Mouse (Mus musculus): Measurements from ENCODE around the gene Chrnb1.

Chrnb1 gene

DNA sequence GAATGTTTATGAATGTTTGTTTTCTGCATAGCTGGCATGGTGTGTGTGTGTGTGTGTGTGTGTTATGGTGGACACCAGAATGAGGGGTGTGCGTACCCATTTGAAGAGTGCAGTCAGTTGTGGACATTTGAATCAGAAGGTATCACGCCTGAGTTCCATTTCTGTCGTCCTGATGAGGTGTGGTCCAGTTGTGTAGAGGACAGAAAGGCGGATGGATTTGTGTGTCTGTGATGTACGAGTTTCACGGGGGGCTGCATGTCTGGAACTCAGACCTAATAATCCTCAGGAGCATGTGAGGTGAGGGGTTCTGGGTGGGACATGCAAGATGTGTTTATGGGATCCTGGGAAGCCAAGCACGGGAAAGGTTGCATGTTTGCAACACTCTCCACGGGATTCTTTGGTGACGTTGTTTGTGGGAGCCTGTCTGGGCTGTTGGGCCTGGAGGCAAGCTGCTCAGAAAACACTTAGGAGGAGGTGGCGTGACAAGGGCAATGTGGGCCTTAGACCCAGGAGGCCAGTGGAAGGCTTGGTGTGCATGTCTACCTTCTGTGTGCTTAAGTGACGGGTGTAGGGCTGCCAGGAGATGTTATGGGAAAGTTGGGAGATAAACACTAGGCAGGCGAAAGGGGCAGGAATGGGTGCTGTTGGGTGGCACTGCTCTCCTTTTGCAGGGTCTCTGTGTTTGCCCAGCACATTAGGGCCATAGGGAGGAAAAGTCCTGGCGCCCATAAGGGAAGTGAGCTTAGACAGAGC, 28.7 kb downstream of the Chrnb1 start:
- peak; percentile 96 for DNase-seq

DNA sequence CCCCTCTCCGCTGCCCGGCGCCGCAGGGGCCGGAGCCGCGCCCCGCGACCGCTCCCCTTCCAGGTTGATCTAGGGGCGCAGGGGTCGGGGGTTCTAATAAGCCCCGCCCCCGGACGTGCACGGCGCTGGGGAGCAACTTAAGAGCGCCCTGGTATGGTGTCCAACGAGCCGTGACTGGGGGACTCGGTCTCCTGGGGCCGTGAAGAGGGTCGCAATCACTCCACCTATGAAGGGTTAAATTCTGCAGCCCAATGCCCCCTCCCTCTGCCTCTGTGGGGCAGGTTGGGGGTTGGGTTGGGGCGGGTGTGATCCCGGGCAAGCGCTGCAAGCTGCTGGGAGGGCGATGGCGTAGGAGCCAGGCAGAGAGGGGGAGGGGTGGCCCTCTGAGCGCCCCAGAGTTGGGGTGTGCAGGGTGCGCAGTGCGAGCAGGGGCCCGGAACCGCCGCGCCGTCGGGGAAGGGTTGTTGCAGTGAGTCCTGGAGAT, 29.6 kb downstream of the Chrnb1 start:
- DNase-seq, result peak; percentile 99

DNA sequence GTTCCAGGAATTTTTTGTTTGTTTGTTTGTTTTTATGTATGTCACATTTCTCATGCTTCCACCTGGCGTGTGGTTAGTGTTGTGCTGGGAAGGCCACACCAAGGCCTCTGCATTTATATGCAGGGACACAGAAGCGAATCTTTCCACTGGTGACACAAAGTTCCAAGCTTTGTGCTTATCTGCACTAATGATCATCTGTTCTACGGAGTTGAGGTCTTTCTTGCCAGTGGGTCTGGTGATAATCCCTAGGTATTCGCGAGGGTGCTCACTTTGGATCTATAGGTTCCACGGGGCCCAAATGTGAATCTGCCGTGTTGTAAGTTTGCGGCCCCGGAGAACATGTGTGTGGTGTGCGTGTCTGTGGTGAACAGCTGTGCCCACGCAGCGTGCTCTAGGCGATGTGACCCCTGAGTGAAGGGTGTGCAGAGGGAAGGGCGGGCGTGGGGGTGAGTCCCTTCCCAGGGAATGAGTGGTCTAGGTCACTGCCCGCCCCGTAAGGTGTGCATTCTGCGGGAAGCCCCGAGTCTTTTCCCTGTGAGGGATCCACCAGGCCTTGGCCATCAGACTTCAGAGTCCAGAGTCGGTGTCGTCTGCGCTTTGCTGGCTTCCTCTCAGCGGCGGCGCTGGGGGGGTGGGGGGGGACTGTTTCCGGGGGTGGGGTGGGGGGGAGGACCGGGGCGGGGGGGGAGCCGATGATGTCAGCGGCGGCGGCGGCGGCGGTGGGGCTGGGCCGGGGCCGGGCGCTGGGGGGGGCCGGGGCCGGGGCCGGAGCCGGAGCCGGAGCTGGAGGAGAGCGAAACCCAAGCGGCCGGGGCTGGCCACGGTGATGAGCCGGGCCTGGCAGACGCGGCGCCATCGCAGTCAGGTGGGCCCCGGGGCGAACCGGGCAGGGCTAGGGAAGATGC, 30.3 kb downstream of the Chrnb1 start, which contains the start of gene Zbtb4:
Gene Zbtb4, plus strand, starts transcription at position 692 of the 905 bp plus-strand sequence.
- peak; percentile 97 for DNase-seq

DNA sequence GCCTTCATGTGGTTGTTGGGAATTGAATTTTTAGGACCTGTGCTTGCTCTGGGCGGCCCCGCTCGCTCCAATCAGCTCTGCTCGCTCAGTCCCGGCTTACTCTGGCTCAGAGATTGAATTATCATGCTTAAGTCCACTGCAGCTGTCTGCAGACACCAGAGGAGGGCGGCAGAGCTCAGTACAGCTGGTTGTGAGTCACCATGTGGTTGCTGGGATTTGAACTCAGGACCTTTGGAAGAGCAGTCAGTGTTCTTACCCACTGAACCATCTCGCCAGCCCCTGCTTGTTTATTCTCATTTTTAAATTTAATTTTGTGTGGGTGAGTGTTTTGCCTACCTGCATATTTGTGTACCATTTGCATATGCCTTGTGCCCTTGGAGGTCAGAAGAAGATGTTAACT, 32.2 kb downstream of the Chrnb1 start:
- no peak for DNase-seq

DNA sequence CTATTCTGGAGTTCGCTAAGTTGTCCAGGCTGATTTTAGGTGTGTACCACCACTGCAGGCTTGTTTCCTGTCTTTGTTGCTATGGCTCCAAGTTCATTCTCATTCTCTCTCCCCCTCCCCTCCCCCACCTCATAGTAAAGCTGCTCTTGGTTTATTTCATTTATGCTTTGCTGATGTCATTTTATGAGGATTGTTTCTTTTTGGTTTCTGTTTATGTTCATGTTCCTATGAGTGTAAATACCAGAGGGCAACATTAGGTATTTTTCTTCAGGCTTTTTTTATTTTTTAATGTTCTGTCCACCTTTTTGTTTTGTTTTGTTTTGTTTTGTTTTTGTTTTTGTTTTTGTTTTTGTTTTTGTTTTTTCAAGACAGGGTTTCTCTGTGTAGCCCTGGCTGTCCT, 33.9 kb downstream of the Chrnb1 start, which contains the start of gene Slc35g3:
Gene Slc35g3, minus strand, starts transcription at position 101 of the 400 bp plus-strand sequence.
- no peak for DNase-seq

DNA sequence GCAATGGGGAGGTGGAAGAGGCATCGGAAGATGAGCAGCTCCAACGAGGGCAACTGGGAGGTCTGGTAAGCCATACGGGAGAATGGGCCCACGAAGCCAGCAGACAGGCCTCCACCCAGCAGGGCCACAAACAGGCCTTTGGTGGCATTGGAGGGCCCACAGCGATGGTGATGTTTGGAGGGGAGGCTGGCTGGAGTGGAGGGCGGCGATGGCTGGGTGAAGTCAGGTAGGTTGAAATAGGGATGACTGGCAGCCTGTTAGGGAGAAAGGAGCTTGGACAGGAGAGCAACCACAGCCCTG, 34.9 kb downstream of the Chrnb1 start:
- DNase-seq, result peak; percentile 94

DNA sequence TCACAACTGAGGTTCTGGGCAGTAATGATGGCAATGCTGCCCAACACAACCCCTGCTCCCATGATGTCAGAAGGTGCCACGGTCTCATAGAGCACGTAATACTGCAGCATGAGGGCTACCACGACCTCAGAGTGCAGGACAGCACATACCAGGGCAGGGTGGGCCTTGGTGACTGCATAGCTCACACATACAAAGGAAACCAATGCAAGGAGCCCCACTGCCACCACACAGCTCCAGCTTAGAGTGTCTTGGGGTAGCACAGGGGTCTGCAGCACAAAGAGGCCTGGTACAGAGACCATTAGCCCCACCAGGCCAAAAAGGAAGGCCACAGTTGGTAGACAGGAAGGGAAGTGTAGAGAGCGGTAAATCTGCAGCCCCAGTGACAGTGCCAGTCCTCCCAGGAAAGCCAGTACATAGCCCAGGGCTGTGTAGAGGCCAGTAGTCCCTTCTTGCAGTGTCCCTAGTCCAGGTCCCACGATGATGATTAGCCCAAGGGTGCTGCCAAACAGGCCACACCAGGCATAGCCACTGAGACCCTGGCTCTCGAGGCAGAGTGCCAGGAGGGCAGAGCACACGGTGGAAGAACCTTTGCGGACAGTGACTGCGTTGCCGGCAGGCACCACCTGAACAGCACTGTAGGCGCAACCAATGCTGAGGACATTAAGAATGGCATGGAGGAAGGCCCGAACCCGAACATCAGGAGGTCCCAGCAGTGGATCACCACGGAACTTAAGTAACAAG, 35.4 kb downstream of the Chrnb1 start:
- peak; percentile 96 for DNase-seq

DNA sequence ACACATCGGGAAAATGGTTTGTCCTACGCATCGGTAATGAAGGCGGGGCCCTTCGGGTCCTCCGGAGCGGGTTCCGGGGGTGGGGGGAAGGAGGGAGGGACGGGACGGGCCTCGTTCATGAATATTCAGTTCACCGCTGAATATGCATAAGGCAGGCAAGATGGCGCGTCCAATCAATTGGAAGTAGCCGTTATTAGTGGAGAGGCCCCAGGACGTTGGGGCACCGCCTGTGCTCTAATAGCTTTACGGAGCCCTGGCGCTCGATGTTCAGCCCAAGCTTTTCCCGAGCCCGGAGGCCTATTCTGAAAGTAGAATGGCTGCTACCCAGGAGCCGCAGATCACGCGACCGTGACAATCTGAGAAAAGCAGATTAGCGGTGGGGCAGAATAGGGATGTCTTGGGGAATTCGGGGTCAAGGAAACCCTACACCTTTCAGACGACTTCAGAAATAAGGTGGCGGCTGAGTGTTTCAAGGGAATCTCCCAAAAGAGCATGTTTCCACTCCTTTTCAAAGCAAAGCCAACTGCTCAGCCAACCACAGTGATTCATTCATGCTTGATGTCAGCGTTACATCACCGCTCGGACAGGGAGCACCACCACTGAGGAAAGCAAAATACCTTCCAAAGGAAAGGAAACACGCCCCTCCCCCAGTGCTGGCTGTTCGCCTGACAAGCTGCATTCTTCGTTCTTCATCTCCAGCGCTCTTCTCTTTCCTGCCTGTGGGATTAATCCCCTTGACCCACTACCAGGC, 36.6 kb downstream of the Chrnb1 start:
- peak; percentile 99 for DNase-seq

DNA sequence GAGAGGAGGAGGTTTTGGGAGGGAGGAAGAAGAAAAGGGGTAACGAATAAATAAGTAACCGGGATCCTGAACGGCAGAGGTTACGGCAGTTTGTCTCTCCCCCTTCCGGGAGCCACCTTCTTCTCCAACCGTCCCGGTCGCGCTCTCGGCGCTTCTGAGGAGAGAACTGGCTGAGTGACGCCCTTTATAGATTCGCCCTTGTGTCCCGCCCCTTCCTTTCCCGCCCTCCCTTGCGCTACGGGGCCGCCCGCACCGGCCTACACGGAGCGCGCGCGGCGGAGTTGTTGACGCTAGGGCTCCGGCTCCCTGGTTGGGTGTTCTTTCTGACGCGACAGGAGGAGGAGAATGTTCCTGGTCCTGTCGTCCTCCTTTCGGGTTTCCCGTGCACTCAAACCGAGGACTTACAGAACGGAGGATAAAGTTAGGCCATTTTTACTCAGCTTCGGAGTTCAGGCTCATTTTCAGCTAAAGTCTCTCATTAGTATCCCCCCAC, 37.2 kb downstream of the Chrnb1 start, which contains the start of gene Polr2a:
Gene Polr2a, minus strand, starts transcription at position 160 of the 493 bp plus-strand sequence.
- DNase-seq, result peak; percentile 100

DNA sequence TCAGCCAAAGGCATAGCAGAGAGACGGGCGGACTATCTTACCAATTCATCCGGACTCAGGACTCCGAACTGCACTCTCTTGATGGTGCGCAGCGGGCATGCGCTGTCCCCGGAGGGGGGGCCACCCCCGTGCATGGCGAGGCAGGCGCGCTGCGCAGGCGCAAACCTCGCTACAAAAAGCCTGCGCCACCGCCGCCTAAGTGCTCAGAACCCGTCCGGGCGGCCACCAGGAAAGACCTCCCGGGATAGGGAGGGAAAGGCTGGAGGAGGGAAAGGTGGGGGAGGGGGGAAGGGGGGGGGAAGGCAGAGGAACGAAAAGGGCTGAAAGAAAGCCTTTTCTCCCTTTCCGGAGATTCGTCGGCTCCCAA, 37.7 kb downstream of the Chrnb1 start:
- DNase-seq, result peak; percentile 100

DNA sequence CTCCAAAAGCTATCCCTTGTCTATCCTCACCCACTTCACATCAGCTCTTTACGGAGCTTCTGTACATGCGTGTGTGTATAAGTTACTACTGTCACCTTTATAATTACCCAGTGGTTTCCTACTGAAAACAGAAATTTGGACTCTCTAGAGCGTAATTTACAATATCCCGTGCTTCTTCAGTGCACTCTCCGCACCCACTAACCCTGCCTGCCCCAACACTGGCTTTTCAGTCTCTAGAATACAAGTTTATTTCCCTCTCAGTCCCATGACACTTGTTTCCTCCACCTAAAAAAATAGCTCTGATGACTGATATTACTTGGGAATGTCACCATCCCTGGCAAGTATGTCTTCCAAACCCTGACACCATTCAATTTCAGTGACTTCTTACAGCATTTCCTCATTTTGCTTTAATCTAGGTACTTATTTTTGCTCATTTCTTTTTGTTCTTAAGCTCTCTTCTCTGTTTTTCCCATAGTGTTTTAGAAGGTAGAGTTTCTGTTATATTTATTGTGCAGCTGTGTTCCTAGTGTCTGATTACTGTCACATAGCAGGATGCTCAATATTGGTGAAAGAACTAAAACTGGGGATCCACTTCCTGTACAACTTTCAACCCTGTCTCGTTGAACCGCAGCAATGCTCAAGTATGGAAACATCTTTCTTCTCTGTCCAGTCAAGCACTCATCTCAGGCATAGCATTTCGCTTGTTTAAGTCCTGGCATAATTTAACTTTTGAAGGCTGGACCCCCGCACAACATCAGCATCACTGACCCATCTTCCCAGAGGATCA, 38.2 kb downstream of the Chrnb1 start:
- peak; percentile 76 for DNase-seq

DNA sequence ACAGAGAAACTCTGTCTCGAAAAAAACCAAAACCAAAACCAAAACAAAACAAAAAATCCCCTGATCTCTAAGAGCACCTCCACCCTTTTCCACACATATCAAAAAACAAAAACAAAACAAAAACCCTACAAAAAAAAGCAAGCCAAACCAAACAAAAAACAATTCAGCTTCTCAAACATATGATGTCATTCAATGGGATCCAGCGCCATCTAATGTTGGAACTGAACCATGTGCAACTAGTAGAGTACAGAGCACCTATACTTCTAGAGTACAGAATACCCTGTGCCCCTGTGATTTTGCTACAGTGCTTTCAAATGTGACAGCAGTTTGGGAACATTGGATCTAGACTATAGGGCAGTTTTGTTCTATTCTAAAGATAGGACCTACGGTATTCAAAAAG, 41.0 kb downstream of the Chrnb1 start:
- DNase-seq, result no peak

DNA sequence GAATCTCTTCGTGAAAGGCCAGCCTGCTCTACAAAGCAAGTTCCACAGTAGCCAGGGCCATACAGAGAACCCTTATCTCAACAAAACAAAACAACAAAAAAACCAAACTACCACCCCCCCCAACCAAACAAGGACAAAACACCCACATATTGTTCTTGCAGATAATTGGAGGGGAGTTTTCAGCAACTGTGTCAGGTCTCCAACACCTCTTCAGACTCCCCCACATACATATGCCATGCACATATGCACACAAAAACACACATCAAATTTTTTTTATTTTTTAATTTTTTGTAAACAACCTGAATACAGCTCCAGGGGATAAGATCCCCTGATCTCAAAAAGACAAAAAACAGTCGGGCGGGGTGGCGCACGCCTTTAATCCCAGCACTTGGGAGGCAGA, 41.5 kb downstream of the Chrnb1 start:
- DNase-seq, result no peak

DNA sequence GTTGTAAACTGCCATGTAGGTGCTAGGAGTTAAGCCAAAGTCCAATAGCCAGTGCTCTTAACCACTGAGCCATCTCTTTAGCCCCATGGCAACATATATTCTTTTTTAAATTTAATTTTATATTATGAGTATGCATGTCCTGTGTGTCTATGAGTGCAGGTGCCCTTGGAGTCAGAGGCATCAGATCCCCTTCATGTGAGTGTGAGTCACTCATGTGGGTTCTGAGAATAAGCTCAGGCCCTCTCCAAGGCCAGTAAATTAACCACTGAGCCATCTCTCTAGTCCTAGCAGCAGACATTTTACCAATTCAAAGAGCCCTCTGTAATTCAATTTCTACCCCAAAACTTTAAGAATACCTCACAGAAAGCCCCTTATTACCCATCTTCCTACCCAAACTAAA, 43.1 kb downstream of the Chrnb1 start:
- DNase-seq, result no peak

DNA sequence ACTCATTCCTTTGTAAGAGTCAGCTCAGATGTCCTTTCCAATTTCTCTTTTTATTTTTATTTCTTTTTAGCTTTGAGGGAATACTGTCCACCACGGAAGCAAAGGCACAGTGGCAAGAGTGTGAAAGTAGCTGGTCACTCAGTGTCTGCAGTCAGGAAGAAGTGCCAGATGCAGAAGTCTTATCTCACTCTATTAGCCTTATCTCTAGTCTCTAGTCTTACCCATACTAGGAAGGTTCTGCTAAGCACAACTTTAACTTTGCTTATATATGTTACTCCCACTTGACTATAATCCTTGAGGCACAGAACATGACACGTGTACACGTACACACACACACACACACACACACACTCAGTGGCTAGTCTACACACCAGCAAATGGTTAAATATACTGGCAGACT, 44.1 kb downstream of the Chrnb1 start:
- DNase-seq, result no peak

Data from heart, adult 11 months (tissue).